14 mouse cellular contexts compared by ENCODE assay signal in genomic region chr11:117150467-117150966, GRCm38 (mm10).
"Had no signal": no experiment of that assay in that cellular context is flagged by ENCODE, and none has a peak within 500 bp of the region (broad histone marks: within the 10 kb centered on the region; RNA-seq: fewer than 3 reads in every experiment).

No protein-coding gene starts in this region.

- H3K9me3 ChIP-seq: intestine, embryonic 15.5 days; liver, embryonic 15.5 days; midbrain, embryonic 13.5 days had no signal

- H3K9ac ChIP-seq: intestine, embryonic 15.5 days; liver, embryonic 15.5 days; midbrain, embryonic 13.5 days had no signal

- ATAC-seq: intestine, embryonic 15.5 days; midbrain, embryonic 13.5 days had no signal

- H3K4me3 ChIP-seq: intestine, embryonic 15.5 days; liver, embryonic 15.5 days; midbrain, embryonic 13.5 days had no signal

- H3K4me1 ChIP-seq: intestine, embryonic 15.5 days had no signal

- H3K27me3 ChIP-seq: intestine, embryonic 15.5 days; liver, embryonic 15.5 days; midbrain, embryonic 13.5 days had no signal

- DNase-seq: kidney, adult 18-20 months; kidney, postnatal 10 days; kidney, postnatal 4 days; layer of hippocampus, postnatal 36 days; left cerebral cortex, postnatal 4 days; lung, adult 2 months; lung, postnatal 10 days; right cerebral cortex, postnatal 4 days had no signal

- H3K4me2 ChIP-seq: intestine, embryonic 15.5 days; liver, embryonic 11.5 days; liver, embryonic 15.5 days; midbrain, embryonic 13.5 days had no signal

- H3K27ac ChIP-seq: intestine, embryonic 15.5 days; liver, embryonic 15.5 days; macrophage; midbrain, embryonic 13.5 days; stomach, postnatal 0 days had no signal
